Mouse (Mus musculus) myocyte (in vitro differentiated cells): ENCODE measurements around the gene Slc37a1.

Source experiments
- CEBPB ChIP-seq: IDR thresholded peaks from 2 replicates; pipeline ENCODE4 v1.6.1; 2011; ENCODE audit warnings: mild to moderate bottlenecking, moderate library complexity; ENCODE audit not compliant: poor library complexity, insufficient read depth, severe bottlenecking
- E2F4 ChIP-seq: IDR thresholded peaks from one replicate; pipeline ENCODE4 v1.6.1; 2011; ENCODE audit warnings: mild to moderate bottlenecking, control low read depth, moderate library complexity; ENCODE audit not compliant: insufficient read depth
- MAX ChIP-seq: IDR thresholded peaks from one replicate; pipeline ENCODE4 v1.6.1; 2011; ENCODE audit warnings: low read depth, mild to moderate bottlenecking, control low read depth
- MYOD1 ChIP-seq, 3 experiments: IDR thresholded peaks; one replicate each; pipeline ENCODE4 v1.6.1; 2011; ENCODE audit warnings: control low read depth in 2 of 3, low read depth in 2 of 3, mild to moderate bottlenecking in 2 of 3, moderate library complexity in 1 of 3; ENCODE audit not compliant: insufficient read length in 2 of 3, control insufficient read depth in 1 of 3
- MYOG ChIP-seq, 3 experiments: IDR thresholded peaks; one replicate each; pipeline ENCODE4 v1.6.1; 2011; ENCODE audit warnings: control low read depth in 2 of 3, low read depth in 2 of 3, mild to moderate bottlenecking in 2 of 3; ENCODE audit not compliant: insufficient read length in 2 of 3, control insufficient read depth in 1 of 3, insufficient read depth in 1 of 3
- POLR2A ChIP-seq: IDR thresholded peaks from one replicate; pipeline ENCODE4 v1.6.1; 2011; ENCODE audit warnings: low read depth, mild to moderate bottlenecking, control low read depth, moderate library complexity; ENCODE audit not compliant: insufficient read length
- POLR2AphosphoS2 ChIP-seq: IDR thresholded peaks from one replicate; pipeline ENCODE4 v1.6.1; 2011; ENCODE audit warnings: low read depth, control low read depth; ENCODE audit not compliant: insufficient read length
- SRF ChIP-seq: IDR thresholded peaks from one replicate; pipeline ENCODE4 v1.6.1; 2011; ENCODE audit warnings: low read depth; ENCODE audit not compliant: control insufficient read depth, insufficient read length
- TCF3 ChIP-seq: IDR thresholded peaks from one replicate; pipeline ENCODE4 v1.6.1; 2011; ENCODE audit warnings: low read depth, control low read depth; ENCODE audit not compliant: insufficient read length
- USF1 ChIP-seq: IDR thresholded peaks from one replicate; pipeline ENCODE4 v1.6.1; 2011; ENCODE audit warnings: low read depth, mild to moderate bottlenecking, control low read depth, moderate library complexity

DNA sequence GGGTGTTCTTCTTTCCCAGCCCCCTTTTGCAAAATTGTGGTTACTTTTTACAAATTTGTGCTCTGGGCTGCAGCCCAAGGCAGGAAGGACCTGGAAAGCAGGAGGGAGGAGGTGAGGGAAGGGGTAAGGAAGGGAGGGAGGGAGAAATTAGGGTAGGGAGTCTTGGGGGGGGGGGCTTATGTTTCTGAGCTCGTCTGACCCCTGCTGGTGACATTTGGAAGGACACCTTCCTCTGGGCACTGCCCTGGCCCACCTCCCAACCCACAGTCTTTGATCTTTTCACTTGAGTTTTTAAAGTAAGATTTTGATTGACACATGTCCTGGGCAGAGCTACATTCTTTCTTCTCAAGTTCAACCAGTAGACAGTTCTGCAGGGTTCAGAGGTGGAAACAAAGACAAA, 43.8 kb upstream of the Slc37a1 start:
- TF ChIP-seq POLR2A, result no peak
- no peak for TF ChIP-seq MYOG (IDR thresholded peaks at IDR 0.05; ENCODE audit: control insufficient read depth in 1 of 3, insufficient read depth in 1 of 3, insufficient read length in 2 of 3, low read depth in 2 of 3)
- TF ChIP-seq TCF3, result no peak
- no peak for TF ChIP-seq MYOD1 (IDR thresholded peaks at IDR 0.05; ENCODE audit: control insufficient read depth in 1 of 3, insufficient read length in 2 of 3, low read depth in 2 of 3)
- no peak for TF ChIP-seq USF1
- TF ChIP-seq E2F4, result no peak
- TF ChIP-seq CEBPB, result no peak
- no peak for TF ChIP-seq SRF
- TF ChIP-seq POLR2AphosphoS2, result no peak
- no peak for TF ChIP-seq MAX
